Mouse (Mus musculus): ENCODE measurements around the gene Dydc2. TPM values are rescaled to one million over a fixed set of nuclear protein-coding genes. Genes with fewer than 3 reads are reported as not detected.

Gene Dydc2
- polyA plus RNA-seq, 1 experiment from 2014 or later: 0.58 TPM

DNA sequence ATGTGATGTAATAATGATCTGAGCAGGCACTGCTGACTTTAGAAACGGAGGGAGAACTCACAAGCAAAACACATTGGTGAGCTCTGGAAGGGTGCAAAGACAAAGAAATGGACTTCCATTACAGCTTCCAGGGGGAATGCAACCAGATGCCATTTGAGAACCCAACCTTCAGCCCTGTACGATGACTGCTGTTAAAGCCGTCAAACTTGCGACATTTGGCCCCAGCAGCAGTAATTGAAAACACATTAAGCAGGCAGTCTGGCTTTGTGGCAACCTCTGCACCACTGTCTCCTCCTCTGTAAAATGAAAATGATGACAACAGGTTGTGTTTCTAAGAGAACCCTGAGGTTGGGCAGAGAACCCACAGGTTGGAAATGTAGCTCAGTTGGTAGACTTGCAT is 68.2 kb downstream of the Dydc2 start:
- Histone ChIP-seq H3K36me3 (ENCODE audit: control insufficient read depth, insufficient read depth, low read length) (no peaks in the 10 kb centered on the region; the same call in 1 of the 2 replicates), H3K4me1 (ENCODE audit: control insufficient read depth, insufficient read depth, low read length) (peaks cover 4% of the 10 kb centered on the region; the same call in 1 of the 2 replicates), H3K27ac (ENCODE audit: low read depth, low read length) (no peak overlapping the region), H3K4me3 (ENCODE audit: low read depth, low read length) (no peak overlapping the region), H3K9me3 (ENCODE audit: control insufficient read depth, low read length) (no peaks in the 10 kb centered on the region), H3K4me2 (ENCODE audit: low read depth) (no peak overlapping the region), H3K27me3 (ENCODE audit: control insufficient read depth, insufficient read depth, low read length) (no peaks in the 10 kb centered on the region), H3K9ac (ENCODE audit: low read length) (no peak overlapping the region)
- WGBS: 56% methylated on average over 4 of the region's 4 CpGs
- ATAC-seq (ENCODE audit: insufficient read depth, low FRiP score, low TSS enrichment): no peak
- no peak for DNase-seq (ENCODE audit: low spot score)

DNA sequence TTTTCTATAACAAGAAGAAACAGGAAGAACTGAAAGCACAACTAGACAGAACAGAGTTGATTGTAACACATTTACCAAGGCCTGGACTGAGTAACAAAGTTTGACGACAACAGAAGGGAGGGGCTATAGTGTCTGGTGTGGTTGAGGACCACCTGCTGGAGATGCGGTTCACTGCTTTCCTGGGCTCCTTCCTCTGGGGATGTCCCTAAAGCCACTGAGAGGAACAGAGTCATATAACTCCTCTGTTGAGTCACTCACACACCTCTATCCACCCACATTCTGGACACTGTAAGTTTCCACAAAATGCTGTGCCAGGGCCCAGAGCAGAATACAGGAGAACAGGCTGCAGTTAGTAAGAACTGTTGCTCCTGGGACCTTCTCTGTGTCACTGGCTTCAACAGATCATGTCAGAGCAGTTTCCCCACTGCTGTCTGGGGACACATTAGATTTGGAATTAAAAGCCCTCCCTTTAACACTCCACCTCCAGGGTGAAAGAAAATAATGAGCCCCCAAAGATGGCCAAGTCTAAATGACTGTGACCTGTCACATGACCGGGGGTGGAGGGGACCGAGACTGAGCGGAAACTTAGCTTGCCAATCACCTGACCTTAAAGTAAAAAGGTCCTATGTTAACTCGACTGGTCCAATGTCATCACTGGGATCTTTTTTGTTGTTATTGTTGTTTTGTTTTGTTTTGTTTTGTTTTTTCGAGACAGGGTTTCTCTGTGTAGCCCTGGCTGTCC is 68.9 kb downstream of the Dydc2 start:
- H3K27ac ChIP-seq (ENCODE audit: low read depth, low read length): no peak overlapping the region
- no peak overlapping the region for H3K4me3 ChIP-seq (ENCODE audit: low read depth, low read length)
- H3K27me3 ChIP-seq (ENCODE audit: control insufficient read depth, insufficient read depth, low read length): no peaks in the 10 kb centered on the region
- H3K9me3 ChIP-seq (ENCODE audit: control insufficient read depth, low read length): no peaks in the 10 kb centered on the region
- H3K36me3 ChIP-seq (ENCODE audit: control insufficient read depth, insufficient read depth, low read length): no peaks in the 10 kb centered on the region; the same call in 1 of the 2 replicates
- WGBS: 84% methylated on average over 7 of the region's 7 CpGs
- no peak overlapping the region for H3K4me2 ChIP-seq (ENCODE audit: low read depth)
- DNase-seq (ENCODE audit: low spot score): no peak
- ATAC-seq (ENCODE audit: insufficient read depth, low FRiP score, low TSS enrichment): no peak
- H3K9ac ChIP-seq (ENCODE audit: low read length): no peak overlapping the region
- peaks cover 4% of the 10 kb centered on the region; the same call in 1 of the 2 replicates for H3K4me1 ChIP-seq (ENCODE audit: control insufficient read depth, insufficient read depth, low read length)

Other genes starting within 250 kb of the Dydc2 start
- 1.5 and 1.6 TPM in 2 replicates for gene Sh2d4b, start 175.9 kb downstream of the Dydc2 start, polyA plus RNA-seq (2014; fragmentation: Nextera tagmentation; extraction: Ambion mirVana)
- gene Tspan14, start 102.4 kb downstream of the Dydc2 start, polyA plus RNA-seq (2014; fragmentation: Nextera tagmentation; extraction: Ambion mirVana): 118 and 125 TPM in 2 replicates
- gene Fam213a, start 55.4 kb downstream of the Dydc2 start, polyA plus RNA-seq (2014; fragmentation: Nextera tagmentation; extraction: Ambion mirVana): 48.5 and 48.8 TPM in 2 replicates
- gene Dydc1, start 3.7 kb upstream of the Dydc2 start, polyA plus RNA-seq (2014; fragmentation: Nextera tagmentation; extraction: Ambion mirVana): not detected in 2 replicates
- gene Mat1a, start 35.8 kb upstream of the Dydc2 start, polyA plus RNA-seq (2014; fragmentation: Nextera tagmentation; extraction: Ambion mirVana): not detected in 2 replicates
- gene Sftpa1, start 62.6 kb upstream of the Dydc2 start, polyA plus RNA-seq (2014; fragmentation: Nextera tagmentation; extraction: Ambion mirVana): not detected in 2 replicates
- not detected in 2 replicates for gene Mbl1, start 82.2 kb upstream of the Dydc2 start, polyA plus RNA-seq (2014; fragmentation: Nextera tagmentation; extraction: Ambion mirVana)
- not detected in 2 replicates for gene Sftpd, start 115.9 kb upstream of the Dydc2 start, polyA plus RNA-seq (2014; fragmentation: Nextera tagmentation; extraction: Ambion mirVana)
- gene Gm2832, start 209.6 kb upstream of the Dydc2 start, polyA plus RNA-seq (2014; fragmentation: Nextera tagmentation; extraction: Ambion mirVana): not detected in 2 replicates